Mouse (Mus musculus) C2C12 (cell line): ENCODE measurements at regions not wholly inside any gene's neighbourhood (a gene's known extent, or its start where the extent isn't known, plus 50 kb on each side); places are given as distances from the start of the nearest gene placed in this dataset.

Source experiments
- H3K27me3 ChIP-seq: one replicate; pipeline ENCODE4 v1.6.1; 2011; ENCODE audit not compliant: control insufficient read depth, insufficient read depth, insufficient read length
- H3K36me3 ChIP-seq: one replicate; pipeline ENCODE4 v1.6.1; 2011; ENCODE audit not compliant: control insufficient read depth, insufficient read depth
- H3K4me3 ChIP-seq: one replicate; pipeline ENCODE4 v1.5.1; 2011; ENCODE audit warnings: mild to moderate bottlenecking, control low read depth; ENCODE audit not compliant: poor library complexity, insufficient read depth, severe bottlenecking
- H3K79me2 ChIP-seq: one replicate; pipeline ENCODE4 v1.6.1; 2011; ENCODE audit not compliant: control insufficient read depth, insufficient read depth
- H3K79me3 ChIP-seq: one replicate; pipeline ENCODE4 v1.6.1; 2011; ENCODE audit warnings: low read depth, control low read depth
- H3ac ChIP-seq: one replicate; pipeline ENCODE3; 2011; ENCODE audit warnings: low read depth; ENCODE audit not compliant: control insufficient read depth, insufficient read length
- CEBPB ChIP-seq: IDR thresholded peaks from one replicate; pipeline ENCODE4 v1.6.1; 2011; ENCODE audit warnings: low read depth, mild to moderate bottlenecking, control low read depth, moderate library complexity
- CTCF ChIP-seq: IDR thresholded peaks from one replicate; pipeline ENCODE4 v1.5.1; 2011; ENCODE audit not compliant: control insufficient read depth, insufficient read depth, insufficient read length
- FOSL1 ChIP-seq: IDR thresholded peaks from one replicate; pipeline ENCODE4 v1.8.0; 2011; ENCODE audit warnings: mild to moderate bottlenecking, low read length; ENCODE audit not compliant: poor library complexity, insufficient read depth, severe bottlenecking
- MAX ChIP-seq: IDR thresholded peaks from one replicate; pipeline ENCODE4 v1.6.1; 2011; ENCODE audit warnings: mild to moderate bottlenecking, control low read depth
- MYOD1 ChIP-seq: IDR thresholded peaks from one replicate; pipeline ENCODE4 v1.6.1; 2011; ENCODE audit warnings: low read depth; ENCODE audit not compliant: control insufficient read depth, insufficient read length
- MYOG ChIP-seq: IDR thresholded peaks from one replicate; pipeline ENCODE4 v1.6.1; 2011; ENCODE audit not compliant: control insufficient read depth, insufficient read length; ENCODE audit errors: extremely low read depth
- USF1 ChIP-seq: IDR thresholded peaks from one replicate; pipeline ENCODE4 v1.6.1; 2011; ENCODE audit warnings: low read depth, mild to moderate bottlenecking, control low read depth, moderate library complexity

DNA sequence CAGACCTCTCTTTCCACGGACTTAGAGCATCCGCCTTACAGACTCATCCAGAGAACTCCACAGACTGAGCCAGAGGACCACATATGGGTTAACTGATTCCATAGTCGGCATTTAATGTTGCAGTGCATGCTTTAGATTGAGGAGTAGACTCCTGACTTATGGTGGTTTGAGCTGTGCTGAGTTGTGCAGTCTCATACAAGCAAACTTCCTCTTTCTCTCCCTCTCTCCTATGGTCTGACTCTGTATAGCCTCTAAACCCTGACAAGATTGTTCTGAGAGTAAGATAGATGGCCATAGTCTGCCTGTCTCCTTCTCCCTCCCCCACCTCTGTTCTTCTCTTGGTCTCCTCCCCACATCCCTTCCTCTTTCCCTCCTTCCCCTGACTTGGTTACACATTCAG is 616.0 kb downstream of the Ryr2 start:
- Histone ChIP-seq H3K79me3 (no peaks in the 10 kb centered on the region), H3K36me3 (no peaks in the 10 kb centered on the region), H3K79me2 (no peaks in the 10 kb centered on the region), H3K4me3 (no peak overlapping the region), H3K27me3 (no peaks in the 10 kb centered on the region), H3ac (no peak overlapping the region)
- TF ChIP-seq MAX (no peak), MYOD1 (no peak), CTCF (no peak), FOSL1 (no peak), CEBPB (no peak), USF1 (no peak), MYOG (no peak)

DNA sequence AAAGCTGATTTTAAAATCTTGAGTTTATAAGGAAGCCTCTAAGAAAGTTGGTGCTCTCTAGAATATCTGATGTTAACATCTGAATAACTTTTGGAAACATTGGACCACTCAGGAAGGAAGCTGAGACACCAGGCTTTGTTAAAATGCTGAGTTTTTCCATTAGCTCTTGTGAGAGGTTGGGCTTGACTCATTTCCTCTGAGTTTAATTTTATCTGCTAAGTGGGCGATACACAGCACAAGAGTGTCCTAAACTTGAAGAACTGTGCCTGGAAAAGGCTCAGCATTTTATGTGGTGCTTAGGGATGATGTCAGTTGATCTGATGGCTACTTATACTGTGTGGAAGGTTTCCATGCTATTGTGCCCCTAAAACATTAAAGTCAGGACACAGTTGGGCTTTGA is 623.6 kb downstream of the Ryr2 start:
- H3K79me3 ChIP-seq = no peaks in the 10 kb centered on the region
- no peak overlapping the region for H3K4me3 ChIP-seq
- TF ChIP-seq FOSL1 (no peak), USF1 (no peak), MAX (no peak), MYOD1 (no peak), CEBPB (no peak), CTCF (no peak), MYOG (no peak)
- H3K27me3 ChIP-seq = no peaks in the 10 kb centered on the region
- no peak overlapping the region for H3ac ChIP-seq
- H3K36me3 ChIP-seq = no peaks in the 10 kb centered on the region
- H3K79me2 ChIP-seq = no peaks in the 10 kb centered on the region

DNA sequence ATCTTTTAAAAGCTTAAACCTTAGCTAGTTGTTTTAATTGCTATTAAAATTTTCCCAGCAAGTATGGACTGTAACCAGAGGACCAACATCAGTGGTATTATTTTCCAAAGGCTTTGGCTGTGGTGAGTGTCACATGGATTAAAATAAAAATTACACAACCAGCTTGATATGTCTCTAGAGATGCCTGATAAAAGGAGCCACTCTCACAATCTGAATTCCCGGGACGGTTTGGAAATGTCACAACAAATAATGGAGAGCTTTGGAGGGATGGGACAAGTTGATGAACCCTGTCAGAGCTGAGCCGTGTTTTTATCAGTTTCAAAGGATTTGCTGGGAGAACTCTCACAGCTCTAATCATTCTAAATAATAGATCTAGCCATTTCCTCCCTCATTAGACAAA is 624.0 kb downstream of the Ryr2 start:
- Histone ChIP-seq H3K4me3 (no peak overlapping the region), H3K79me2 (no peaks in the 10 kb centered on the region), H3K27me3 (no peaks in the 10 kb centered on the region), H3K36me3 (no peaks in the 10 kb centered on the region), H3K79me3 (no peaks in the 10 kb centered on the region), H3ac (no peak overlapping the region)
- TF ChIP-seq FOSL1 (no peak), CTCF (no peak), MYOD1 (no peak), MAX (no peak), MYOG (no peak), USF1 (no peak), CEBPB (no peak)

DNA sequence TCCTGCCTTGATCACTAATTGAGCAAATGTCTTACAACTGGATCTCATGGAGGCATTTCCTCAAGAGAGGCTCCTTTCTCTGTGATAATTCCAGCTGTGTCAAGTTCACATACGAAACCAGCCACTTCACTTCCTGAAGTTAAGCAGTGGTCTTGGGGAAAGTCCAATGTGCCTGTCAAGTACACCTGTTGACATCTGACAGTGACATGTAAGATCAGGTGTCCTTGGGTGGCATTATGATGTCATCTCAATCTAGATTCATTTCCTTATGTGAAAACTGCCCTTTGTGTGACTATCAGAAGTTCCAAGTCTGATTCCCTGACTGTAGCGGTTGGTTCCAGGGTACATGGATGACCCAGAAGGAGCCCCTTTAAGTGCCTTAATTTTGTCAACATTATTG is 646.5 kb downstream of the Ryr2 start:
- no peak overlapping the region for H3ac ChIP-seq
- H3K36me3 ChIP-seq = no peaks in the 10 kb centered on the region
- H3K4me3 ChIP-seq = no peak overlapping the region
- H3K79me2 ChIP-seq = no peaks in the 10 kb centered on the region
- no peaks in the 10 kb centered on the region for H3K27me3 ChIP-seq
- peak; percentile 69 for TF ChIP-seq MYOD1
- TF ChIP-seq USF1 = no peak
- H3K79me3 ChIP-seq = no peaks in the 10 kb centered on the region

DNA sequence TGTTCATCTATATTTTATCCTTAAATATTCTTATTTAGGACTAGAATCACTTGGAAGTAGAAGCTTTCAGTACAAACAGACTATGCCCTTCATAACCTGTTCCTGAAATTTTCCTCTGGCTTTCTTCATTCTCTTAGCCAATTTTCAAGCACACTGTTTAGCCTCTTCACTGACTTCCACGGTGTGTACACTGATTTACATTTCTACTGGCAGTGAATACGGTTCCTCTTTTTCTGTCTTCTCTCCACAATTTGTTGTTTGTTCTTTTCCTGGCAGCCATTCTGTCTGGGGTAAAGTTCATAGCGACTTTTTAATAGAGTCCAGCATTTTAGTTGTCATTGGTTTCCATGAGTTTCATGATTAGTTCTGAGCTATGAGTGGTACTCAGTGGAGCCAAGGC is 651.6 kb downstream of the Ryr2 start:
- no peak for TF ChIP-seq MYOD1
- no peak for TF ChIP-seq CEBPB
- TF ChIP-seq FOSL1 = no peak
- Histone ChIP-seq H3K79me3 (no peaks in the 10 kb centered on the region), H3ac (no peak overlapping the region), H3K36me3 (no peaks in the 10 kb centered on the region), H3K27me3 (no peaks in the 10 kb centered on the region), H3K4me3 (no peak overlapping the region), H3K79me2 (no peaks in the 10 kb centered on the region)

DNA sequence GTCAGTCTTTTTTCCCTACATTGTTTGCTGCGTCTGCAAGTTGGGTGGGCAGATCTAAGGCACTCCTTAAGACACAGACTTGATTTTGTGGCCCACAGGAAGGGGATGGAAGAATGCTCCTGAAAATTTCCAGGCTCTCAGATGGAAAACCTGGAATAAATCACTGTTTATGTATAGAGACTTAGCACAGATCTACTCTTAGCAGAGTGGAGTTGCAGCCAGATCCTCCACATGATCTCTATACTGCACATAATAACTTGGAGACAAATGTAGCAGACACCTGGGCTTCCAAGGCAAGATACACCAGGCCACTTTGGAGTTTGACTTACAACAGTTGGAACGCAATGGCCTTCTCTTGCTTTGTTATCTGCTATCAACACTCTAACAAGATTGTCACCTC is 654.3 kb downstream of the Ryr2 start:
- no peak for TF ChIP-seq USF1
- TF ChIP-seq MAX = no peak
- no peak for TF ChIP-seq FOSL1
- no peak for TF ChIP-seq CEBPB
- TF ChIP-seq CTCF = no peak
- TF ChIP-seq MYOD1 = no peak
- no peak for TF ChIP-seq MYOG
- no peaks in the 10 kb centered on the region for H3K27me3 ChIP-seq
- H3K79me2 ChIP-seq = no peaks in the 10 kb centered on the region
- no peaks in the 10 kb centered on the region for H3K79me3 ChIP-seq
- no peaks in the 10 kb centered on the region for H3K36me3 ChIP-seq
- no peak overlapping the region for H3ac ChIP-seq
- no peak overlapping the region for H3K4me3 ChIP-seq
